Mouse (Mus musculus): Measurements from ENCODE around the gene Rhox2a.
"Not testable (repeated sequence)": the region's sequence is repeated elsewhere in the genome, so short reads cannot be mapped to it uniquely, and the experiment has no call there.

Rhox2a gene

GRCm38 (mm10) chrX:37244676-37245075, at the start of gene Rhox2a:
Rhox2a (plus strand) TSS chrX:37244976.
- in situ Hi-C loops (cut with MboI, MseI), result loop anchor here (10.0 to 25.0 kb wide), 2 partner anchors 170 to 568 kb away; partner anchors contain the start of genes Rhox2b and Rhox5

- in situ Hi-C loops (cut with MboI, MseI), result no loop called here
These were observed 46.1 kb upstream of the Rhox2a start for GRCm38 (mm10) chrX:37198676-37199075.

GRCm38 (mm10) chrX:37210941-37211340, 33.8 kb upstream of the Rhox2a start, which contains the start of gene Gm9:
Gm9 (minus strand) TSS chrX:37211041.
- in situ Hi-C loops (cut with MboI, MseI), result no loop called here

DNA sequence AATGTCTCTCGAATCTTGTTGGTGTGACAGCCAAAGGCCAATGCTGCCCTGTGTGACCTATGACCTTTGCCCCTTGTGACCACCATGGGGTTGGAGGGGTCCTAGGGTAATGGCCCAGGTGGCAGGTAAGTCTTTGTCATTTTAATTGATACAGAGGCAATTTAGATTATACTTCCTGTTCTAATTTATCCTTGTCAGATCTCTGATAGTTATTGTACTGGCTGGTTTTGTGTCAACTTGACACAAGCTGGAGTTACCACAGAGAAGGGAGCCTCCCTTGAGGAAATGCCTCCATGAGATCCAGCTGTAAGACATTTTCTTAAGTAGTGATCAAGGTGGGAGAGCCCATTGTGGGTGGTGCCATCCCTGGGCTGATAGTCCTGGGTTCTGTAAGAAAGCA, 22.6 kb upstream of the Rhox2a start, which contains the start of gene Rhox1:
Gene Rhox1 (minus strand): TSS at position 101 of the 400 bp plus-strand sequence.
- in situ Hi-C loops (cut with MboI, MseI), result loop anchor here (10.0 kb wide), 1 partner anchor 183 kb away; no protein-coding TSS in a partner anchor

GRCm38 (mm10) chrX:37249619-37250018, 4.8 kb downstream of the Rhox2a start, which contains the start of gene Rhox3a:
Rhox3a (plus strand) TSS chrX:37249919.
- in situ Hi-C loops (cut with MboI, MseI), result loop anchor here (5.0 to 25.0 kb wide), 3 partner anchors 165 to 563 kb away; partner anchors contain the start of genes Rhox2b, Rhox3e and Rhox5

- in situ Hi-C loops (cut with MboI, MseI), result not testable (repeated sequence)
These were observed 20.3 kb downstream of the Rhox2a start, which contains the start of gene Rhox4a for GRCm38 (mm10) chrX:37265038-37265437. Rhox4a (plus strand) TSS chrX:37265338.

Data from T-helper 2 cell (primary cell).